Mouse (Mus musculus) right cerebral cortex, postnatal 10 days (tissue): Measurements from ENCODE around the gene Nav2.

ENCODE experiments used
- DNase-seq, 2 experiments: peaks; one replicate each; pipeline ENCODE4 v3.0.0; 2021; ENCODE audit warnings: low spot score in 2 of 2

The Nav2 gene

DNA sequence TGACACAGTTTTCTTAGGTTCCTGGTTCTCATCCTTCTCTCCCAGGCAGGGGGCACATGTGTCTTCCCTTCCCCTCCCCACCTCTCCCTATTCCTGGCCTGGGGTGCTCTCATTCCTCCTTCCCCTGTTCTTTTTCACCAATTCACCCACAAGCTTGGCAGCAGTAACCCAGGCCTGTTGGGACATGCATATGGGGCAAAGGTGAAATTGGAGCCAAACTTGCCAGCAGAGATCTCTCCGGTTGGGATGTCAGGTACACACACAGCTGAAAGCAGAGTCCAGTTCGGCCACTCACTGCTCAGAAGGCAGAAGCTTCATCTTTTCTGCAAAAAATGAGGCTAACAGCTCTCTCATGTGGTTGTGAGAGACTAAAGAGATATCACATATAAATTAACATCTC lies 26.3 kb downstream of the Nav2 start:
- no peak for DNase-seq

DNA sequence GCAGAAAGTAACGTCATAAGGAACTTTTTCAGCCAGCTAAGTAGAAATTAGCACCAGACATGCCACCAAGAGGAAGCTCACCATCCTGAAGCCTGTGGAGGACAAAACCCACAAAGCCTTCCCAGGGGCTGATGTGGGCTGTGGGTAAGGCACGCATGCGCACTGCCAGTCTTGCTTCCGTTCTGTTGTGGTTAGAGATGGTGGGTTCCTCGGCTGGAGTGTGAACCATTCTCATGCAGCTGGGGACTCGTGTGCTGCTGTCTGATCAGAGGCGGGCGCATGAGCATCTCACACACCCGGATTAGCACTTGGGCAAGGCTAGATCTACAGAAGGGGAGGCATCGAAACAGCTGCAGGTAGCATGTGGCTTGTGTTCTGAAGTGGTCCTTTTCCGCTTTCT lies 29.0 kb downstream of the Nav2 start:
- peak in 1 of 2 experiments; percentile 47 for DNase-seq

DNA sequence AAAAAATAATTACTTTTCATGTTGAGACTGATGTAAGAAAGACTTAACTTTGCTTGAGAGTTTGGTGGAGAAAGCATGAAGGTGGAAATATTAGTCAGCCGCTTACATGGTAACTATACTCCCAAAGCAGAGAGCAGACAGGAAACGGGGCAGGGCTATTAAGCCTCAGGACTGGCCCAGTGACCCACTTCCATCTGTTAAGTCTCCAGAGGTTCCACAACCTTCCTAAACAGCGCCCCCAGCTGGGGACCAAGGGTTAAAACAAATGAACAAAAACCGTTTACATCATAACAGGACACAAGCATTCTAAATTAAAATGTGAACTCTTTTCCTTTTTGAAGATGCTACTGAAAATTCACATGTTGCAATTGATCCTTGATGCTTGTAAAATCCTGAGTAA lies 29.7 kb downstream of the Nav2 start:
- peak in 1 of 2 experiments; percentile 43 for DNase-seq

DNA sequence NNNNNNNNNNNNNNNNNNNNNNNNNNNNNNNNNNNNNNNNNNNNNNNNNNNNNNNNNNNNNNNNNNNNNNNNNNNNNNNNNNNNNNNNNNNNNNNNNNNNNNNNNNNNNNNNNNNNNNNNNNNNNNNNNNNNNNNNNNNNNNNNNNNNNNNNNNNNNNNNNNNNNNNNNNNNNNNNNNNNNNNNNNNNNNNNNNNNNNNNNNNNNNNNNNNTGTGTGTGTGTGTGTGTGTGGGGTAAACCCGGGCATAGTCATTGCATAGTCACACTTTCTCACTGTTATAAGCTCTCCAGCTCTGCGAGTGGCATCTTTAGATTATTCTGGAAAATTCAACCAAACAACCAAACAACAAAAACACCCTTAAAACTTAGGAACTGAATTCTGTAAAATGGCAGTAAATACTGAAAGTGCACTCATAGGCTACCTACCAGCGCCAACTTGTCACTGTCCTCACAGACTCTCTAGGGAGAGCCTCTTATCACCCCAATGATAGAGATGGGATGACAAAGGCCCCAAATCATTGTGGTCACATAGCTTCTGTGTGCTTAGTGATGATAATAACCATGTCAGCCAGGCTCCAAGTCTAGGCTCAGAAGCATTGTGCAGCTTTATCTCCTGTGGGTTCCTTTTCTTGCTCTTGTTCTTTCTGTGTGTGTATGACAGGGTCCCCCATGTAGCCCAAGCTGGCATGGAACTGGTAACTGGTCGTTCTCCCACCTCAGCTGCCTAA lies 40.0 kb downstream of the Nav2 start:
- no peak for DNase-seq

DNA sequence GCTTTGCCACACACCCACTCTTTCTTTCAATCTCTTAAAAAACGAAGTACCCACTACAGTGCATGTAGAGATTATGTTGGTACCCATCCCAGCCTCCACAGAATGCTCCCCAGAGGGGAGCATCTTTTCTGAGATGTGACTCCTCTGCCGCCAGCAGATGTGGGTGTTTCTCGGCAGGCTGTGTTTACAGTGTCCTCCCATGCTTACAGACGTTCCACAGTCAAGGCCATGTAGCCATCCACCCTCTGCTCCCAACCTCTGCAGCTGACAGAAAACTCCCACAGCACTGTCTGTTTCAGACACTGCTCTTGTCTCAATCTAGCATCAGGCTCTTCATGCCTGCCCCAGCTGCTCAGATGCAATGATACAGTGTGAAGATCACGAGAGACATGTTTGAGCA lies 46.0 kb downstream of the Nav2 start:
- DNase-seq = no peak

DNA sequence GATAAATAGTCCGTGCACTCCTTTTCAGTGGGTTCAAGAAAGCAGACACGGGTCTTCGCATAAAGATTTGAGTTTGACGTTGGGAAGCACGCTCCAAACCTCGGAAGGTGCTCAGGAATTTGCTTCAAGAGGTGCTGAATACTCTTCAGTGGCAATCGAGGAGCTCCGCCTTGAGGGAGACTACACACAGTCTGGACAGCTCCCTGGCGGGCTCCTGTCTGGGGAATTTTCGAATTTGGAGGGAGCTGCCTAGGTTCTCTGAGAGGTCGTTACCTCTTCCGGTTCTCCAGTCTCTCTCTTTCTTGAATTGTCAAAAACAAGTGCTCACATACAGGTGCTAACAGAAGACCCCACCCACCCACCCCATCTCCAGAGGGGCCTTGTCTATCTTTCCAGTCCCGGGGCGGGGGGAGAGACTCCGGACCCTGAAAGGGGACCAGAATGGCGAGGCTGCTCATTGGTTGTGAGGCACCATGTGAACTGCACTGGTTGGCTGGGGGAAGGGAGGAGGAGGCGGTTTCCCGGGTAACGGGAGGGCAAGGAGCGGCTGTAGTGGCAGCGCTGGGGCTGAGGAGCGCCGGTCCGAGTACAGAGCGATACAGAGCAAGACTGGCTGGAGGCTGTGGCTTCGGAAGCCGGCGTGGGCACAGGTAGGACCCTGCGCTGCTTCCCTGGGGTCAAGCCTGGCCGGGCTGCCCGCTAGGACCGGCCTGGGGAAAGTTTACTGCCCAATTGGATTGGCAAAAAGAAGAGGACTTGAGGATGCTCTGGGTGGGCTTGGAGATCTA lies 50.2 kb downstream of the Nav2 start:
- DNase-seq = peak; percentile 94 to 96

DNA sequence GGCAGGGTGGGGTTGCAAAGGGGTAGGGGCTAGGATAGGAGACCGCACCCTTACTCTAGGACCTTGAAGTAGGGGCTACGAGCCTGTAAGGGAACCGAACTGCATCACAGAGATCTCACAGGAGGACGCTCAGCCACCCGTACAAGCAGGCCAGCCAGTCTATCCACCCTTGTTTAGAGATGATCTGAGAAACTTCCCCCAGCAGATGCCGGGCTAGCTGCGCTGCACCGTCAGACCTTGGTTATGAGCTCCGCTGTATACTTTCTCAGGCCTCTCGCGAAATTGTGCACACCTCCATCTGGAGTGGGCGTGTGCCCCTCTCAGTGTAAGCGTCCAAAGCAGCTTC lies 50.8 kb downstream of the Nav2 start:
- peak in 1 of 2 experiments; percentile 44 for DNase-seq

DNA sequence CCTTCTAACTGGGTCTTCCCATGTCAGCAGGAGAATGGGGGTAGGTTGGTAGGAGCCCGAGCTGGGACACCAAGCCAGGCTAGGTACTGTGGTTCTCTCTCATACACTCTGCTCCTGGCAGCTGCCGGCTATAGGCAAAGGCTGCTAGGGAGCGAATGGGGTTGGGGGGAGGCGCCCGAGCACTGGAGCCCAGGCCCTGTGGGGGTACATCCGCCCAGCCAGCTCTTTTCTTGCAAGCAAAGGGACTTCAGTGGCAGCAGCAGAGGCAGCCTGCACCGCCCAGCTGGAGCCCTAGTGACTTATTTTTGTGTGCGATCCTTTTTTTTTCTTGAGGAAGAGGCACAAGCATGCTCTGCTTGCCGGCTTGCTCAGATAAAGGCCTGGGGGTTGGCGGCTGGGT lies 51.6 kb downstream of the Nav2 start:
- DNase-seq = peak; percentile 43 to 45

DNA sequence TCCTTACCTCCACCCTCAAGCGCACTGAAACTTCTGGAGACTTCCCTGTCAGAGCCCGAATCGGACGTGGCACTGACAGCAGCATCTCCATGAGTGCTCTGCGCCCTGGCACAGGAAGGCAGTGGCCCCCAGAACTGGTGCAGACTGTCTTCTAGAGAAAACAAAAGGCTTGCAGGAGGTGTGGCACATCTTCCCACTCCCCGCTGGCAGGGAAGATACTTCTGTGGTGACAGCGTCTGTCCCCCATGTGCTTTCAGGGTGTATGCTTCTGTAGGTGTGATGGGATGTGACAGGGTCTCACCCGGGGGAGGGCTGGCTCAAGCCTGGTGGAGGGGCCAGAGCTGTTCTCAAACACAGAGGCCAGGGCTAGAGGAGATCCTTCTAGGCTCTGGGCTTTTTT lies 53.0 kb downstream of the Nav2 start:
- no peak for DNase-seq

DNA sequence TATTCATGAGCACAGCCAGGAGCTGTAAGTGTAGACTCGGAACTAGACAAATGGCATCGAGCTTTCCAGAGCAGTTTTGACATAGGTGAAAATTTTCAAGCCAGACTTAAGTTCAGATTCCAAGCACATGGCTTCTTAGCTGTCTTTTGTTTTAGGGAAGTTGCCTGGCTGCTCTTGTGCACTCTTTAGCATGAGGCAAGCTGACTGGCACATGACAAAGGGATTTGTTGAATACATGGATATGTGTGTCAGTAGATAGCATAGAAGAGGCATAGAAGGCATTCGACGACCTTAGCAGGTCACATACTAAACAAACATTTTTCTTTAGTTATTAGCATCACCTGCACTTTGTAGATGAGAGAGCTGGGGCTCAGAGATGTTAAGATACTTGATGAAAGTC lies 53.4 kb downstream of the Nav2 start:
- DNase-seq = no peak

DNA sequence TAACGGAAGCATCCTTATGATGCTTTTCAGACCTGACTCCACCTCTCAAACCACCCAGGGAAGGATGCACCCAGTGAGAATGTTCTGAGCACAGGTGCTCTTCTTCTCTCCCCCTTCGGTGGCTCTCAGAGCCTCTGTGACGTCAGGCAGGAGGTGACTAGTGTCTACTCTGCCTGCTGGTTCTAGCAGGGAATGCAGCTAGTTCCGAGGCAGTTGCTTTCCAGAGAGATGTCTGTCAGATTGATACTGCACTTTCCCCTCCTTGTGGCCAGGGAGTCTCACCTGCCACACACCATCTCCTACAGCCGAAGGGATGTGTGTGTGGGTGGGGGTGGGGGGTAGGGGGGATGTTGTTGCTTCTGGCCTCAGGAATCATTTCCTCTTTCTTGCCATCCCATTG lies 54.6 kb downstream of the Nav2 start:
- peak in 1 of 2 experiments; percentile 43 for DNase-seq

DNA sequence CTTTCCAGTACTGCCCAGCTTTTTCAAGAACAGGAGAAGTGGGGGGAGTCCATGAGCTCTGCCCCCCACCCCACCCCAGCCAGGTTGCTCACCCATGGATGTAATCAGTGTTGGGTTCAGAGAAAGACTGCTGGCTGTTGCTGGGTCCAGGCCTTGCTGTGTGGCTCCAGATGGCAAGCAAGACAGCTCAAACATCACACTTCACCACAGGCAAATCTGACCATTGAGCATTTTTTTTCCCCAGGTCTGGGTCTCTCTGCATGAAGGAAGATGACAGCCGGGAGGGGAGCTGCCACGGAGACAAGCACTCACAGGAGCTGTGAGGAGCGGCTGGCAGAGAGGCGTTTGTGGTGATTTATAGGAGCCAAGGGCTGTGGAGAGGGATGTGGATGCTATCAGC lies 55.0 kb downstream of the Nav2 start:
- DNase-seq = no peak

DNA sequence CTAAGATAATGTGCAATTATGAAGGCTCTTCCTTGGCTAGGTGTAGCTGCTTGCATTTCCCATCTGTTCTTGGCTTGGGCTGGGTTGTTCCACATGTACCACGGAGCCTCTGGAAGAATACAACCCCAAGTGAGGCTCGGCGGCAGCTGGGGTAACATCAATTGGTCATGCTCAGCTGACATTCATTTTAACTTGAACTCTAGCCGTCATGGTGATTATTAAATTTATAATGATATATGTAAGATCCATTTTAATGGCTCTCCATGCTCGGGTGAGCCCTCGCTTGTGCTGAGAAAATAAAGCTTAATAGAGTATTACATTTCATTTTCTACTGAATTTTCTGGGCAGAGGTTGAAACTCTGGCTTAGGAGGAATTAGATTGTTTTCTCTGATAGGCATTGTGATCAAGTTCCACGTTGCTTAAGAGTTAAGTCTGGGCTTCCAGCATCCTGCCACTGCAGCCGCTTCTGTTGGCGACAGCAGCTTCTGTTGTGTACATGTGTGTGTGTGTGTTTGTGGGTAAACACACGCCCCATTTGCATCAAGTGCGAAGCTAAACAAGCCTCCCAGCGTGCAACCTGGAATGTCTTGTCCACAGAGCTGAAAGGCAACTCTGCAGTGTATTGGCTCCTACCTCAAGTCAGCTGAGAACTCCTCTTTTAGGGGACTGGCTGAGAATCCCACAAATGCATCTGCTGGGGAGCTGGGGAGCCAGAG lies 57.4 kb downstream of the Nav2 start:
- no peak for DNase-seq

DNA sequence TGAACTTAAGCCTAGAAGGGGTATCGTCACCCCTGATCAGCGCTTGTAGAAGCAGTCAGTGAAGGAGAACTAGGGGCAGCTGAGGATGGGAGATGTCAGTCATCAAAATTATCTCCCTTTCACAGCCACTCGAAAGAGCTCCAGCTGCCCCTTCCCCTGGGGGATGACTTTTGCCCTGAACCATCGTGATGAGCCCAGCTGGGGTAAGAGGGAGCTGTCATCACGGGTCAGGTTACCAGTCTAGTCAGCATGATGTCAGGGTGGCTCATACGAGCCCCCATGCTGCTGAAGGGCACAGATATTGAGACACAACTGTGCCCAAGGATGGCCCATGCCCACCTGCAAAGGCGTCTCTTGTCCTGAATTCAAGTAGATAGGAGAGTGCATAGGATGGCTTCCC lies 72.5 kb downstream of the Nav2 start:
- DNase-seq = no peak

DNA sequence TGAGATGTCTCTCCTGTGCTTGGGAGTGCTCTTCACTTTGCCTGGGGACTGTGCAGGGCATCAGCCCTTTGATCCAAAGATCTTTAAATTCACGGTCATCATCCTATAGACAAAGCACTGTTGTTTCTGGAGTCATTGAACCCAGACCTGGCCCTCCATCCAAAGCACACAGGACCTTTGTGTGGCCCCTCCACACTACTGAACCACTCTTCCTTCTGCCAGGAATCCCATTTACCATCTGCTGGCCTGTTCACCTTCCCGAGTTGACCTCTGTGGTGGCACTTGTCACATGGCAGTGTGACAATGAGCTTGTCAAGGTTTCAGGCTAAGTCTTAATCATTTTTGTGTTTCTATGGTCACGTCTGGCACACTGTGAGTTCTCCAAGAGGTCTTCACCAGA lies 73.3 kb downstream of the Nav2 start:
- no peak for DNase-seq

DNA sequence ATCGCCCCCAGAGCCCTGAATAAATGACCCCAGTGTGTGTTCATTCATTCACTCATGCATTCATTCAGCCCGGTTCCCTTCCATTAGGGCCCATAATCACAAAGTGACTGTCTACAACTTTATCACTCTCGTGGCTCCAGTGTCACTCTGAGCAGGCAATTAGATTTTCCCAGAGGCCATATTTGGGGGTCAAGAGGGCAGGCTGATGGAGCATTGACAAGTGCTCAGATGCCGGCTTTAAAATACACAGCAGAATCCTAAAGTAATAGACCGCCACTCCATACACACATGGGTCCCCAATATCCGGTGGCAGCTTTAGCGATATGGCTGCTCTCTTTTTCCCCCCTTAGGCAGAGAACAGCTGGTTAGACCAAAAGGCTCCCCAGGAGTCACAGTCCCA lies 74.1 kb downstream of the Nav2 start:
- no peak for DNase-seq

DNA sequence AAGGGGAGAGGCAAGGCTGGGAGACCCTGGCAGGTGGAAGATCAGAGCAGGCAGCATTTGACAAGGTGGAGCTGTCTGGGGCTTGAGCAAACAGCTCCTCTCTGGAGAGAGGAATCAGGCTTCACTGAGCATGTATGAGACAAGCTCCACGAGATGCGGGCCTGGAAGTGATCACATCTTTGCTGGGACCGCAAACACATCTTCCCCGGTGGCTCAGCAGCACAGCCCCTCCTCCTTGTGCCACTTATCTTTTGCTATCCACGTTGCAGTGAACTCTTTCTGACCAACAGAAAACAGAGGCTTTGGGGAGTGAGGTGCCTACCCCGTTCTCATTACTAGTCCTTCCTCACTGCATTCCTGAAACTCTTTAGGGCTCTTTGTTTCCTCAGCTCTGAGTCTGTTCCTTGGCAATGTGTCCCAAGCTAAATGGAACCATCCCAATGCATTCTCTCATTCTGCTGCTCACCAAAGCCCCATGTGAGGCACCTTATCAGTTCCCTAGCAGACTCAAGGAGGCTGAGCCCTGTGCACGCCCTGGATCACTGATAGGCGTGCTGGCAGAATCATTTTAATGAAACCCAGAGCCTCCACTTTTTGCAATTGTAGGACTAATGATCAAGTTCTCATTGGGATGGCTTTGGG lies 83.5 kb downstream of the Nav2 start:
- no peak for DNase-seq

DNA sequence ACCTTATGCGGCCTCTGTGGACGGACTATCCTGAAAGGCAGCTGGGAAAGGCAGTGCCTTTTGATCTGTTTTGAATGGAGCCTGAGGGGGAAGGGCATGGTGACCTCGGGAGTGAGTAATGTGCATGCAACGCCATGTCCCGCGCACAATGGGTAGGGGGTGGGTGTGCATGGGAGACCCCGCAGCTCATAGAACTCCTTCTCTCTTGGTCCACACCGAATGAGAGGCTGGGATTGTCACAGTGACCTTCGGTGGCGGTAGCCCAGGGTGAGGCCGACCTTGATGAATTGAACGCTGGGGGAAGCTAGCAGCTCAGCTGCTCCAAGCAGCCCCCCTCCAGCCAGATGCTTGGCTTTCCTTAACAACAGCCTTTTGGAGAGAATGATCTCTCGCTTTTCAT lies 86.7 kb downstream of the Nav2 start:
- no peak for DNase-seq

DNA sequence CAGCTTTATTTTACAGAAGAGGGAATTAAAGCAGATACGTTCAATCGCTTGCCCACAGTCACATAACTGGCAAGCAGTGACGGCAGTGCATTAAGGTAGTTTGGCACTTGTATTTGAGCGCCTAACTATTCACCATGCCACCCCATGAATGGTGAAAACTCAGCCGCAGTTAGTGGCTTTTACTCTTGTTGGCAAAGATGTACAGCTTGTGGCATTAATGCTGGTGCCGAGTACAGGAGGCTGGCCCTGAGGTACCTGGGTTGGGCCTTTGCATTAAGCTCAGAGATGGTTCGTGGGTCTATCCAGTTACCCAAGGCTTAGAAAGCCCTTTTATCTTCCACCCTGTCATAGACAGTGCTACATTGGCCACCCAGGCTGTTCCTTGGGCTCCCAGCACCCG lies 87.2 kb downstream of the Nav2 start:
- no peak for DNase-seq

DNA sequence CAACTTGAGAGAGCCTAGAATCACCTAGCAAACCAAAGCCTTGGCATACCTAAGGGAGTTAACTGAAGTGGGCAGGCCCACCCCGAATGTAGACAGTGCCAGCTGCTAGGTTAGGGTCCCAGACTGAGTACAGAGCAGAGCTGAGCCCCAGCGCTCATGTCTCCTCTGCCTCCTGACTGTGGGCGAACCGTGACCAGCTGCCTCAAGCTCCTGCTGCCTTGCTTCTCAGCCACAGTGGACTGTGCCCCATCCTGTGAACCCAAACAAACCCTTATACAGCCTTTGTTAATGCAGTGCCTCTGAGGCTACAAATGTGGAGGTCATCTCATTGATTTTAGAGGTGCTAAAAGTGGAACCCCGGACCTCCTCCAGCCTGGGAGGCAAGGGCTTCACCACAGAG lies 88.3 kb downstream of the Nav2 start:
- no peak for DNase-seq

DNA sequence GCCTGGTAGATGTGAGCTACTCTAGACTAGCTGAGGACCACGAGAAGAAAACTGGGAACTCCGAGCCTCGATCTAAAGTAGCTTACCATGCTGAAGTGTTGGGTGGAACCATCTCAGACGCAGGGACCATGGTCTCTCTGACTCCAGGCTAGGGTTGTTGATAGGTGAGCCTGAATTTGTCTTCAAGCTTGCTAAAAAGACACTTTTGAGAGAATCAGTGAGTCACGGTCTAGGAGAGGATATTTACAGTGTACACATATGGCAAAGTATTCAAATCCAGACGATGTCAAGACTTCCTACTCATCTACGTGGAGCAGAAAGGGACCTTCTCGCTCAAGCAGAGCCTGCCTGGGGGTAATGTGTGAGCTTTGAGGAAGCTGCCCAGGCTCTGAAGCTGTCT lies 89.6 kb downstream of the Nav2 start:
- no peak for DNase-seq

DNA sequence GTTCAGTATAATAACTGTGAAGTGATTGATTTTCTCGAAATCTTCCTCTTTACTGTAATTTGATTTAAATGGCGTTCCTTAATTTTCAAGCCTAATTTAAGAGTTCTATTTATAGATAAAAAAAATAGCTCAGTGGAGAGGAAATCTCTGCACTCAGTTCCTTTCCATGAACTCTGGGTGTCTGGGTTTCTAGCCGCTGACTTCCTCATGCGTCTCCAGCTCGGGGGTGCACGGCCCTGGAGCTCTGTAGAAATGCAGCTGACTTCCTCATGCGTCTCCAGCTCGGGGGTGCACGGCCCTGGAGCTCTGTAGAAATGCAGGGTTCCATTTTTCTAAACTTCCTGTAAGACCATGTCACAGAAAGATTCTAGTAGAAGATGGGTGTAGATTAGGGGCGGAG lies 90.1 kb downstream of the Nav2 start:
- peak; percentile 42 to 53 for DNase-seq
